Mouse (Mus musculus): ENCODE results near the gene Trak1. TPM values are rescaled to one million over a fixed set of nuclear protein-coding genes. Genes with fewer than 3 reads are reported as not detected.

Gene Trak1
- polyA plus RNA-seq, 1 experiment from 2014 or later = 16.2 TPM

GRCm38 (mm10) chr9:121496102-121496501, 198.8 kb downstream of the Trak1 start:
- H3K36me3 ChIP-seq (ENCODE audit: insufficient read depth, low read length) = no peaks in the 10 kb centered on the region
- WGBS = 27% methylated on average over 10 of the region's 10 CpGs
- H3K9ac ChIP-seq (replicated peaks; ENCODE audit: low read length) = no peak overlapping the region
- H3K9me3 ChIP-seq (ENCODE audit: low read length) = no peaks in the 10 kb centered on the region
- H3K4me2 ChIP-seq (replicated peaks; ENCODE audit: low read depth, low read length) = no peak overlapping the region; the same call in 1 of the 2 replicates
- no peak for ATAC-seq (ENCODE audit: low FRiP score, low TSS enrichment)
- H3K27ac ChIP-seq (ENCODE audit: low read length) = no peak overlapping the region
- peaks cover 54% of the 10 kb centered on the region for H3K27me3 ChIP-seq (ENCODE audit: insufficient read depth, low read length)
- peaks cover 9% of the 10 kb centered on the region for H3K4me1 ChIP-seq (ENCODE audit: insufficient read depth, low read length)
- H3K4me3 ChIP-seq (ENCODE audit: low read length) = no peak overlapping the region

- H3K4me2 ChIP-seq (replicated peaks; ENCODE audit: low read depth, low read length) = no peak overlapping the region
- H3K9ac ChIP-seq (replicated peaks; ENCODE audit: low read length) = no peak overlapping the region
- WGBS = 95% methylated on average over 8 of the region's 8 CpGs
- no peak for ATAC-seq (ENCODE audit: low FRiP score, low TSS enrichment)
- no peaks in the 10 kb centered on the region for H3K27me3 ChIP-seq (ENCODE audit: insufficient read depth, low read length)
- H3K4me3 ChIP-seq (ENCODE audit: low read length) = no peak overlapping the region
- H3K27ac ChIP-seq (ENCODE audit: low read length) = no peak overlapping the region
- H3K4me1 ChIP-seq (ENCODE audit: insufficient read depth, low read length) = no peaks in the 10 kb centered on the region
- H3K36me3 ChIP-seq (ENCODE audit: insufficient read depth, low read length) = no peaks in the 10 kb centered on the region
- no peaks in the 10 kb centered on the region for H3K9me3 ChIP-seq (ENCODE audit: low read length)
Observed at GRCm38 (mm10) chr9:121505346-121505745, 208.0 kb downstream of the Trak1 start.

- ATAC-seq (ENCODE audit: low FRiP score, low TSS enrichment) = no peak
- WGBS = 69% methylated on average over 8 of the region's 8 CpGs
- Histone ChIP-seq H3K36me3 (ENCODE audit: insufficient read depth, low read length) (no peaks in the 10 kb centered on the region), H3K4me3 (ENCODE audit: low read length) (no peak overlapping the region), H3K27ac (ENCODE audit: low read length) (no peak overlapping the region), H3K9me3 (ENCODE audit: low read length) (no peaks in the 10 kb centered on the region), H3K27me3 (ENCODE audit: insufficient read depth, low read length) (no peaks in the 10 kb centered on the region), H3K4me1 (ENCODE audit: insufficient read depth, low read length) (no peaks in the 10 kb centered on the region), H3K9ac (replicated peaks; ENCODE audit: low read length) (no peak overlapping the region), H3K4me2 (replicated peaks; ENCODE audit: low read depth, low read length) (no peak overlapping the region)
Observed at GRCm38 (mm10) chr9:121506478-121507180, 209.3 kb downstream of the Trak1 start.

- no peak overlapping the region for H3K9ac ChIP-seq (replicated peaks; ENCODE audit: low read length)
- ATAC-seq (ENCODE audit: low FRiP score, low TSS enrichment) = no peak
- no peaks in the 10 kb centered on the region for H3K9me3 ChIP-seq (ENCODE audit: low read length)
- H3K4me3 ChIP-seq (ENCODE audit: low read length) = no peak overlapping the region
- 88% methylated on average over 4 of the region's 4 CpGs for WGBS
- H3K4me2 ChIP-seq (replicated peaks; ENCODE audit: low read depth, low read length) = no peak overlapping the region
- H3K27me3 ChIP-seq (ENCODE audit: insufficient read depth, low read length) = no peaks in the 10 kb centered on the region
- H3K36me3 ChIP-seq (ENCODE audit: insufficient read depth, low read length) = no peaks in the 10 kb centered on the region
- no peaks in the 10 kb centered on the region for H3K4me1 ChIP-seq (ENCODE audit: insufficient read depth, low read length)
- H3K27ac ChIP-seq (ENCODE audit: low read length) = no peak overlapping the region
Observed at GRCm38 (mm10) chr9:121511911-121512310, 214.6 kb downstream of the Trak1 start.

- Histone ChIP-seq H3K9me3 (ENCODE audit: low read length) (no peaks in the 10 kb centered on the region), H3K36me3 (ENCODE audit: insufficient read depth, low read length) (no peaks in the 10 kb centered on the region), H3K9ac (replicated peaks; ENCODE audit: low read length) (no peak overlapping the region), H3K27ac (ENCODE audit: low read length) (no peak overlapping the region), H3K27me3 (ENCODE audit: insufficient read depth, low read length) (no peaks in the 10 kb centered on the region), H3K4me1 (ENCODE audit: insufficient read depth, low read length) (no peaks in the 10 kb centered on the region), H3K4me3 (ENCODE audit: low read length) (no peak overlapping the region), H3K4me2 (replicated peaks; ENCODE audit: low read depth, low read length) (no peak overlapping the region)
- ATAC-seq (ENCODE audit: low FRiP score, low TSS enrichment) = no peak
- 83% methylated on average over 5 of the region's 5 CpGs for WGBS
Observed at GRCm38 (mm10) chr9:121514462-121514861, 217.2 kb downstream of the Trak1 start.

GRCm38 (mm10) chr9:121520047-121520446, 222.7 kb downstream of the Trak1 start:
- no peak overlapping the region for H3K9ac ChIP-seq (replicated peaks; ENCODE audit: low read length)
- H3K4me1 ChIP-seq (ENCODE audit: insufficient read depth, low read length) = no peaks in the 10 kb centered on the region
- no peaks in the 10 kb centered on the region for H3K9me3 ChIP-seq (ENCODE audit: low read length)
- H3K27ac ChIP-seq (ENCODE audit: low read length) = no peak overlapping the region
- H3K36me3 ChIP-seq (ENCODE audit: insufficient read depth, low read length) = no peaks in the 10 kb centered on the region
- 73% methylated on average over 5 of the region's 5 CpGs for WGBS
- no peak overlapping the region for H3K4me2 ChIP-seq (replicated peaks; ENCODE audit: low read depth, low read length)
- no peak for ATAC-seq (ENCODE audit: low FRiP score, low TSS enrichment)
- H3K4me3 ChIP-seq (ENCODE audit: low read length) = no peak overlapping the region
- no peaks in the 10 kb centered on the region for H3K27me3 ChIP-seq (ENCODE audit: insufficient read depth, low read length)

Other genes with a start within 250 kb of the Trak1 start
- 144 and 148 TPM in 2 replicates for gene Ulk4, start 20.3 kb upstream of the Trak1 start, polyA plus RNA-seq (2015; fragmentation: Nextera tagmentation; extraction: Ambion mirVana)
- gene Cck, start 198.2 kb downstream of the Trak1 start, polyA plus RNA-seq (2015; fragmentation: Nextera tagmentation; extraction: Ambion mirVana) = 2.8 and 3.6 TPM in 2 replicates

Measured in kidney, embryonic 16.5 days (tissue).